In genomic region chr12:65112811-65113210, GRCm38 (mm10) we compare ENCODE assay signal across 13 mouse cellular contexts.
"Had no signal": no experiment of that assay in that cellular context is flagged by ENCODE, and none has a peak within 500 bp of the region (broad histone marks: within the 10 kb centered on the region; RNA-seq: fewer than 3 reads in every experiment).

No protein-coding gene starts in this region.

- H3K27ac ChIP-seq: layer of hippocampus, adult 2 months; limb, embryonic 15.5 days; liver, embryonic 12.5 days; lung, embryonic 15.5 days; midbrain, embryonic 12.5 days; neural tube, embryonic 13.5 days; stomach, embryonic 15.5 days had no signal

- DNase-seq: kidney, adult 8-10 months; kidney, postnatal 36 days; layer of hippocampus, postnatal 36 days; lung, postnatal 14 days; thymus, postnatal 36 days had no signal

- H3K9ac ChIP-seq: limb, embryonic 15.5 days; liver, embryonic 12.5 days; lung, embryonic 15.5 days; midbrain, embryonic 12.5 days; neural tube, embryonic 13.5 days; stomach, embryonic 15.5 days had no signal

- H3K4me3 ChIP-seq: layer of hippocampus, adult 2 months; limb, embryonic 15.5 days; liver, embryonic 12.5 days; lung, embryonic 15.5 days; midbrain, embryonic 12.5 days; neural tube, embryonic 13.5 days; stomach, embryonic 15.5 days had no signal

- ATAC-seq: liver, embryonic 12.5 days; midbrain, embryonic 16.5 days had no signal

- H3K4me1 ChIP-seq: limb, embryonic 15.5 days; liver, embryonic 12.5 days; lung, embryonic 15.5 days; midbrain, embryonic 12.5 days; neural tube, embryonic 13.5 days; stomach, embryonic 15.5 days had no signal

- H3K27me3 ChIP-seq: limb, embryonic 15.5 days; liver, embryonic 12.5 days; lung, embryonic 15.5 days; midbrain, embryonic 12.5 days; neural tube, embryonic 13.5 days; stomach, embryonic 15.5 days had no signal

- H3K4me2 ChIP-seq: limb, embryonic 15.5 days; liver, embryonic 12.5 days; lung, embryonic 15.5 days; midbrain, embryonic 12.5 days; neural tube, embryonic 13.5 days; stomach, embryonic 15.5 days had no signal

- H3K9me3 ChIP-seq: limb, embryonic 15.5 days; liver, embryonic 12.5 days; lung, embryonic 15.5 days; midbrain, embryonic 12.5 days; neural tube, embryonic 13.5 days; stomach, embryonic 15.5 days had no signal
